Mouse (Mus musculus) spleen, adult 2 months (tissue): ENCODE data around the gene Syt1.

Experiments used
- CTCF ChIP-seq: fragments of 200-500 bp; IDR thresholded peaks from 2 replicates; pipeline ENCODE4 v1.5.1; 2011; ENCODE audit warnings: mild to moderate bottlenecking, inconsistent platforms; ENCODE audit not compliant: insufficient read depth, insufficient read length, insufficient replicate concordance; ENCODE audit errors: extremely low read depth
- POLR2A ChIP-seq: fragments of 200-500 bp; IDR thresholded peaks from 2 replicates; pipeline ENCODE4 v1.6.1; 2011; ENCODE audit warnings: low read depth, low read length, inconsistent platforms

GRCm38 (mm10) chr10:108619861-108620260, 390.9 kb downstream of the Syt1 start:
- TF ChIP-seq POLR2A, result no peak
- TF ChIP-seq CTCF, result no peak
